Mouse (Mus musculus) embryonic facial prominence, embryonic 11.5 days (tissue): ENCODE measurements at regions not wholly inside any gene's neighbourhood (a gene's known extent, or its start where the extent isn't known, plus 50 kb on each side); places are given as distances from the start of the nearest gene placed in this dataset.

ENCODE experiments used
- ATAC-seq: fragments of 200-750 bp; cut with Nextera tagmentation; replicated peaks from 2 replicates; pipeline ENCODE4 v1.8.0; 2017; ENCODE audit warnings: low read depth; ENCODE audit not compliant: insufficient number of reproducible peaks, low FRiP score, low TSS enrichment
- DNase-seq: peaks from one replicate; pipeline ENCODE4 v3.0.0-alpha.2; 2015; ENCODE audit warnings: low spot score
- H3K27ac ChIP-seq: fragments of 300-500 bp; sonication (generic); replicated peaks from 2 replicates; pipeline ENCODE4 v1.5.1; 2014; ENCODE audit warnings: mild to moderate bottlenecking, low read depth, low read length, control low read depth
- H3K27me3 ChIP-seq: fragments of 300-500 bp; sonication (generic); 2 replicates; pipeline ENCODE4 v1.6.1; 2014; ENCODE audit warnings: mild to moderate bottlenecking, low read length, moderate library complexity, mixed read lengths; ENCODE audit not compliant: control insufficient read depth, insufficient read depth
- H3K36me3 ChIP-seq: fragments of 300-500 bp; sonication (generic); replicated peaks from 2 replicates; pipeline ENCODE4 v1.6.1; 2014; ENCODE audit warnings: low read depth, mild to moderate bottlenecking, low read length, moderate library complexity, mixed read lengths; ENCODE audit not compliant: control insufficient read depth, insufficient read depth
- H3K4me1 ChIP-seq: fragments of 300-500 bp; sonication (generic); 2 replicates; pipeline ENCODE4 v1.6.1; 2014; ENCODE audit warnings: low read length, mixed read lengths; ENCODE audit not compliant: control insufficient read depth, insufficient read depth
- H3K4me2 ChIP-seq: fragments of 300-500 bp; sonication (generic); 2 replicates; pipeline ENCODE4 v1.6.1; 2014; ENCODE audit warnings: low read depth, mild to moderate bottlenecking, control low read depth, low read length, moderate library complexity
- H3K4me3 ChIP-seq: fragments of 300-500 bp; sonication (generic); 2 replicates; pipeline ENCODE4 v1.5.1; 2014; ENCODE audit warnings: low read depth, low read length, control low read depth
- H3K9ac ChIP-seq: fragments of 300-500 bp; sonication (generic); replicated peaks from 2 replicates; pipeline ENCODE4 v1.6.1; 2014; ENCODE audit warnings: mild to moderate bottlenecking, control low read depth, low read length
- H3K9me3 ChIP-seq: fragments of 300-500 bp; sonication (generic); replicated peaks from 2 replicates; pipeline ENCODE4 v1.6.1; 2016; ENCODE audit warnings: mild to moderate bottlenecking, low read length, inconsistent platforms, mixed read lengths; ENCODE audit not compliant: control insufficient read depth
- WGBS: fragments of 180-500 bp; shearing (Covaris S2); extraction: QIAGEN DNeasy Blood & Tissue Kit; methylation state at CpG from one replicate; pipeline ENCODE4 v1.1.7; 2014; 5-methylcytosine and 5-hydroxymethylcytosine counted together

DNA sequence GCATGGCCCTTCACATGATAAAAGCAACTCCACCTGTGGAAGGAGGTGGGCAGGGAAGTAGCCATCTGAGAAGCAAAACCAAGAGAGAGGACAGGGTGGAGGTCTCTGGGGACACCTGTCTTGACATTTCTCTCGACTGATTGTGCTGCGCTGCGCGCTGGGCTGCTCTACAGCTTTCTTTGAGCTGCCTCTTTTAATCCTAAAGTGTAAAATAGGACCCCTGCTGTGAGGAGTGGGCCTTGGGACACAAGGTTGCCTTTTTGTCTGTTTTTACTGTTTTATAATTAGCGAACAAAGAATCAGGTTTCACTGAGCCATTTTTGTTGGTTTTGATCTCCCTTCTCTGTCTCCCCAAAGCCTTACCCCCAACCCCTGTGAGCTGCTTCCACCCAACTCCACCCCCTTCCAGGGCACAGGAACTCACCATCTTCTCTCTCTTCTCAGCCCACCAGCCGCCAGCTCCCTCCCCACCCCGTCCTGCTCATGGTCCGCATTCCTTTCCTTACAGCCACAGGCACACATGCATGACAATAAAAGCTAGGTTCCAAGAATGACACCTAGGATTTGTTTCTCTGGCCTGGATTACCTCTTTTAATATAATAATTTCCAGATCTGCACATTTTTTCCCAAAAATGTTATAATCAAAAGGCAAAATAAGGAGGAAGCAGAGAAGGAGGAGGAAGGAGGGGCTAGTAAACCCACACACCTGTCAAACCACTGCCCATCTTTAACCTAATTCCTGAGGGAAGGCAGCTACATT is 57.3 kb downstream of the Cbln4 start:
- Histone ChIP-seq H3K36me3 (no peaks in the 10 kb centered on the region), H3K9ac (no peak overlapping the region), H3K27ac (no peak overlapping the region), H3K27me3 (no peaks in the 10 kb centered on the region; the same call in 1 of the 2 replicates), H3K4me3 (no peak overlapping the region), H3K4me2 (no peak overlapping the region), H3K4me1 (no peaks in the 10 kb centered on the region), H3K9me3 (no peaks in the 10 kb centered on the region)
- no peak for ATAC-seq
- no peak for DNase-seq
- WGBS, result 6% methylated on average over 8 of the region's 8 CpGs

DNA sequence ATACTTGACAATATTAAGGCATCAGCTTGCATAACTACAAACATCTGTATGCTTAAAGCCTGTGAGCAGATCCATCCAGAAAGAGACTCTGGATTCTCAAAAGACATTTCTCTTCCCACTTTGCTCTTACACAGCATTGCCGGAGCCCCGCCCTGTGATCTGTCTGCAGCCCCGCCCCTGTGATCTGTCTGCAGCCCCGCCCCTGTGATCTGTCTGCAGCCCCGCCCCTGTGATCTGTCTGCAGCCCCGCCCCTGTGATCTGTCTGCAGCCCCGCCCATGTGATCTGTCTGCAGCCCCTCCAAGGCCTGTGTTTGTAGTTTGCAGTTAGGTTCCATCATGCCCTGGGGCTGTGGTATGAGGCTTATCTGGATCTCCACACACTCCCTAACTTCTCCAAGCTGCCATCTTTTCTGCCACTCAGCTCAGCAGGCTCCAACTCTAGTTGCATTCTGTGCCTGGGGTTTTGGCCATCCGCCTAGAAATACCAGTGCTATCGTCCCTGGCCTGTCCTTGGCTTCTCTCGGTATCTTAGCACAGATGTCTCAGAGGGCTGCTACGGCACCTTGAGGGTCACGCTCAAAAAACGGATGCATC is 73.9 kb downstream of the Cbln4 start:
- no peak for DNase-seq
- H3K36me3 ChIP-seq, result no peaks in the 10 kb centered on the region

DNA sequence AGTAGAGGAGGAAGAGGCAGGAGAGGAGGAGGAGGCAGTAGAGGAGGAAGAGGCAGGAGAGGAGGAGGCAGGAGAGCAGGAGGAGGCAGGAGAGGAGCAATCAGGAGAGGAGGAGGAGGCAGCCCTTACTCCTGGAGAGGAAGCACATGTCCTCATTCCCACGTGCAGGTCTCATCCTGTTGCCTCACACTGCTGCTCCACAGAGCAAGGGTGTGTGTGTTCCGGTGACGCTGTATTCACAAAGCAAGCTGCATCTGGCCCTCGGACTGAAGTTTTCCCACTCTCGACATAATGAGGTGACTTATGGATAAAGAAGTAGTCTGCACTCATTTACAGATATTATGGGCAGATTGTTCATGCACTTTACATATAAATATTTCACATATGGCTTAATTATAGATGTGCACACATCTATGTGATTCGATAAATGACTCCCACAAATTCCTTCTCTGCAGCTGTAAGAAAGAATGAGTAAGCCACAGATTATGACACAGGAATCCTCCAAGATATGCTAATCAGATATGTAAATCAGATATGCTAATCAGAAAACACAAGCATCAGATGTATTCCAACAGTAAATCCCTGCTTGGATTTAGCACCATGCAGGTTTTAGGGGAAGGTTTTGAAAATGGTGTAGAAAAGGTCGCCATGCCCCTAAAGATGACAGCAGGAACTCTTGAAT is 96.6 kb downstream of the Cbln4 start:
- H3K9ac ChIP-seq, result no peak overlapping the region
- WGBS, result 83% methylated on average over 7 of the region's 7 CpGs
- DNase-seq, result no peak
- H3K27ac ChIP-seq, result no peak overlapping the region
- no peak for ATAC-seq
- no peaks in the 10 kb centered on the region for H3K4me1 ChIP-seq
- H3K9me3 ChIP-seq, result no peaks in the 10 kb centered on the region
- no peaks in the 10 kb centered on the region for H3K27me3 ChIP-seq
- no peaks in the 10 kb centered on the region for H3K36me3 ChIP-seq
- H3K4me2 ChIP-seq, result no peak overlapping the region
- no peak overlapping the region for H3K4me3 ChIP-seq

More for the DNA sequence above, 73.9 kb downstream of the Cbln4 start:
- Histone ChIP-seq H3K4me2 (no peak overlapping the region), H3K4me3 (no peak overlapping the region), H3K4me1 (no peaks in the 10 kb centered on the region), H3K27me3 (no peaks in the 10 kb centered on the region), H3K27ac (no peak overlapping the region), H3K9ac (no peak overlapping the region), H3K9me3 (no peaks in the 10 kb centered on the region)
- WGBS, result 67% methylated on average over 13 of the region's 13 CpGs
- no peak for ATAC-seq

DNA sequence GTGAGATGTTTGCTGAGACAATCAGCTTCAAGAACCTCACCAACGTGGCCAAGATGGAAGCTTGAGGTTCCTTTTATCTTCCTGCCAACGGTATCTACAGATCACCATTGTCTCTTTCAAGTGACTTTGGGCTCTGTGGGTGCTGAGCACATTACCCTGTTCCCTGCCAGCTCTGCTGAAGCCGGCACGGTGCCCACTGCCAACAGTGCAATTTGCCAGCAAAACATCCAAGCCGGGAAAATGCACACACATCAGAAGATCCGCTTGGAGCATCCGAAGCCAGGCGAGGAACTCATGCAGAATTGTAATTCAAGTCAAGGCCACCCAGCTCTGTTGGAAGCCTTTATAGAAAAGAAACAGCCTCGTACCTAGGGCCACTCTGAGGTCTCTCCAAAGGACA is 100.6 kb downstream of the Cbln4 start:
- WGBS, result 82% methylated on average over 9 of the region's 9 CpGs
- Histone ChIP-seq H3K4me1 (no peaks in the 10 kb centered on the region), H3K4me3 (no peak overlapping the region), H3K9ac (no peak overlapping the region), H3K27me3 (no peaks in the 10 kb centered on the region), H3K27ac (no peak overlapping the region), H3K4me2 (no peak overlapping the region), H3K9me3 (no peaks in the 10 kb centered on the region), H3K36me3 (no peaks in the 10 kb centered on the region)
- no peak for ATAC-seq
- DNase-seq, result no peak

DNA sequence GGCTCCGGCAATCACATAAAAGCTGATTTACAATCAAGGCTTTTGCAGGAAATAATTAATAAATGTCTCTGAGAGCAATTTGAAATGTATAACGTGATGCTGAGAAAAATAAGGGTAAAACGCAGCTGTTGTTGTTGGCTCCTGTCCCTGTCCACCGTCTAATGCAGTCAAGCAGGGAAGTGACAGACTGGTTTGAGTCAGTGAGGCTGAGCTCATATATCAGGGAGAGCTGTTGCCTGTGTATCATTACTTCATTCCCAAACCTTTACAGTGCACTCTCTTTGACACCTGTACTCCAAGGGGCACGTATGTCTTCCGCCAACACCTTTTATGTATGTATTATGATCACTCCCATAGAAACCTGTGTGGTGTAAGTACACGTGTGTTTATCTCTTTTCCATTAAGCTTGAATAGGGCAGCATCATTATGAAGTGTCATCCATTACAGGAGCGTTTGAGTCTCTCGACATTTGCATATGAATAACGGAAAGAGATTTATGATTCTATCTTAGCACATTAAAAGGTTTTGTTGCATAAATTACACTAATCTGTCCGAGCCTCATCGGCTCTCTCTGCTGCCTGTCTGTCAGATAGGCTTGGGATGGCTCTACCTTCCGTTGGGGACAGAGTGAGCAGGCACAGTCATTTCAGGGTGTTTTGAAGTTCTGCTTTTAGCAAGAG is 107.5 kb downstream of the Cbln4 start:
- Histone ChIP-seq H3K27ac (no peak overlapping the region), H3K36me3 (no peaks in the 10 kb centered on the region), H3K27me3 (no peaks in the 10 kb centered on the region), H3K9ac (no peak overlapping the region), H3K4me1 (no peaks in the 10 kb centered on the region), H3K4me3 (no peak overlapping the region), H3K9me3 (no peaks in the 10 kb centered on the region), H3K4me2 (no peak overlapping the region)
- 85% methylated on average over 13 of the region's 13 CpGs for WGBS
- DNase-seq (no peak), ATAC-seq (no peak)

DNA sequence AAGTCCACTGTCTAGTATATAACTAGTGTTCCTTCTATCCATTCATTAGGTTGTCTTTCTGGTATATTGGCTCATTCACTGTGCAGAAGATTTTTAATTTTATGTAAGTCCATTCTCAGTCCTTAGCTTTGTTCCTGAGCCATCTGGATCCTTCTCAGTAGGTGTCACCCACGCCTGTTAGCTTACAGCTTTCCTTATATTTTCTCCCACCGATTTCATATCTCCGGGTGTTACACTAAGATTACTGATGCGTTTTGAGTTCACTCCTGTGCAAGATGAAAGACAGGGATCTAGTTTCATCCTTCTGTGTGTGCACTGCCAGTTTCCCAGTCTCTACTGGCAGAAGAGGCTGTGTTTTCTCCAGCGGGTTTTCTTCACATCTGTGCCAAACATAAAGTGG is 122.3 kb downstream of the Cbln4 start:
- Histone ChIP-seq H3K9ac (no peak overlapping the region), H3K27ac (no peak overlapping the region), H3K4me1 (no peaks in the 10 kb centered on the region), H3K27me3 (no peaks in the 10 kb centered on the region), H3K9me3 (no peaks in the 10 kb centered on the region), H3K36me3 (no peaks in the 10 kb centered on the region), H3K4me3 (no peak overlapping the region), H3K4me2 (no peak overlapping the region)
- DNase-seq, result no peak
- WGBS, result 85% methylated on average over 5 of the region's 5 CpGs
- no peak for ATAC-seq

DNA sequence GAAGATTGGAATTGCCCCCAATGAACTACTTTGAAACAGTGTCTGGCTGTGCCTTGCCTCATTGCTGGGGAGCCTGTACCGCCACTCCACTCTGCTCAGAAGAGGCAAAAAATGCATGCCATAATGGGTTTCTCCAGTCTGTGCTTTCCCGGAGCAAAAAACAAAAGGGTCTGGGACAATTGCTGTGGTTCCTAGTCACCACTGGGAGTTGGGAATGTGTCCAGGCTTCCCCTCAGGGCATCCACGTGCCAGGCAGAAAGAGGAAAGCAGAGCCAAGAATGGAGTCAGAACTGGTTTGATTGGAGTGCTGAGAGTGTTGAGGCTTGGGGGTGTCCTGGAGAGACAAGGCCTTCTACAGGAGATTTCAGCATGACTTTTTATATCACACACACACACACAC is 156.0 kb downstream of the Cbln4 start:
- Histone ChIP-seq H3K27me3 (no peaks in the 10 kb centered on the region), H3K9me3 (no peaks in the 10 kb centered on the region), H3K4me2 (no peak overlapping the region), H3K27ac (no peak overlapping the region), H3K36me3 (no peaks in the 10 kb centered on the region), H3K4me3 (no peak overlapping the region), H3K4me1 (no peaks in the 10 kb centered on the region), H3K9ac (no peak overlapping the region)
- DNase-seq (no peak), ATAC-seq (no peak)
- WGBS, result 84% methylated on average over 3 of the region's 3 CpGs
